Mouse (Mus musculus) olfactory bulb, adult 2 months (tissue): Measurements from ENCODE around the gene Banf1.
"Not testable (repeated sequence)": the region's sequence is repeated elsewhere in the genome, so short reads cannot be mapped to it uniquely, and the experiment has no call there.

Source experiments
- CTCF ChIP-seq: fragments of 200-500 bp; IDR thresholded peaks from 2 replicates; pipeline ENCODE4 v1.5.1; 2012; ENCODE audit warnings: low read depth, mild to moderate bottlenecking, low read length, moderate library complexity; ENCODE audit not compliant: insufficient read depth
- POLR2A ChIP-seq: fragments of 200-500 bp; IDR thresholded peaks from 2 replicates; pipeline ENCODE4 v1.6.1; 2012; ENCODE audit warnings: mild to moderate bottlenecking, low read depth, low read length, moderate library complexity; ENCODE audit not compliant: insufficient read depth

DNA sequence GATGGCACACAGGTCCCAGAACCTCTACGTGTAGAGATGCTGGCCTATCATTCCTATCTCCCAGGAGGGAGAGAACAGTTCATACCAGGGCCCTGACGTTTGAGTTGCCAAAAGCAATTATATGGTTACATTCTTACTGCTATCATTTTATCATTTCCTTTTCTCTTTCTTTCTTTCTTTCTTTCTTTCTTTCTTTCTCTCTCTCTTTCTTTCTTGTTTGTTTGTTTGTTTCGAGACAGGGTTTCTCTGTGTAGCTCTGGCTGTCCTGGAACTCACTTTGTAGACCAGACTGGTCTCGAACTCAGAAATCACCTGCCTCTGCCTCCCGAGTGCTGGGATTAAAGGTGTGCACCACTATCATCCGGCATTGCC lies 17.5 kb downstream of the Banf1 start, which contains the start of gene Cst6:
- not testable (repeated sequence) for TF ChIP-seq CTCF, POLR2A
